Mouse (Mus musculus) brain, embryonic 14.5 days (tissue): Measurements from ENCODE around the gene Unc50.

Experiments used
- CTCF ChIP-seq: fragments of 200-500 bp; IDR thresholded peaks from 2 replicates; pipeline ENCODE4 v1.5.1; 2012; ENCODE audit warnings: inconsistent platforms, mild to moderate bottlenecking, moderate library complexity, borderline replicate concordance; ENCODE audit not compliant: insufficient read depth, insufficient read length; ENCODE audit errors: extremely low read depth
- POLR2A ChIP-seq: fragments of 200-500 bp; IDR thresholded peaks from 2 replicates; pipeline ENCODE4 v1.6.1; 2012; ENCODE audit warnings: mild to moderate bottlenecking, inconsistent platforms, borderline replicate concordance; ENCODE audit not compliant: poor library complexity, insufficient read depth, insufficient read length, severe bottlenecking; ENCODE audit errors: extremely low read depth

DNA sequence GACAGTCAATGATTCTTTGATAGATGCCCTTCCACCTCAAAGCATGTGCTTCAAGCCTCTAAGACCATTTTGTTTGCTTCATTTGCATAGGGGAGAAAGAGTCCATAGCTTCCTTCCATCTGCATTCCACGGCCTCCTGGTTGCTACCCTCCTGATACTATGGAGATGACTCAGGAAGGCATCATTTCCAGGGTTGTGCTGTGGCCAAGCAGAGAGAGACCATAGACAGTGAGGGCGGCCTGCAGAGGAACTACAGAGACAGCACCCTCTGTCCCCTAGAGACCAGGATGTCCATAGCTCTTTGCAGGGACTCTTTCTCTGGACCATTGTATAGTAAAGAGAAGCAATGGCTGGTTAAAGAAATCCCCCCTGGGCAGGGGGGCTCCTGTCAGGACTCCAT is 24.8 kb upstream of the Unc50 start:
- no peak for TF ChIP-seq POLR2A
- TF ChIP-seq CTCF = no peak
